Mouse (Mus musculus): Measurements from ENCODE around the gene Pom121. TPM values are rescaled to one million over a fixed set of nuclear protein-coding genes. Genes with fewer than 3 reads are reported as not detected.
"Not testable (repeated sequence)": the region's sequence is repeated elsewhere in the genome, so short reads cannot be mapped to it uniquely, and the experiment has no call there.

Gene Pom121
- polyA plus RNA-seq, 1 experiment, result 26.9 TPM

DNA sequence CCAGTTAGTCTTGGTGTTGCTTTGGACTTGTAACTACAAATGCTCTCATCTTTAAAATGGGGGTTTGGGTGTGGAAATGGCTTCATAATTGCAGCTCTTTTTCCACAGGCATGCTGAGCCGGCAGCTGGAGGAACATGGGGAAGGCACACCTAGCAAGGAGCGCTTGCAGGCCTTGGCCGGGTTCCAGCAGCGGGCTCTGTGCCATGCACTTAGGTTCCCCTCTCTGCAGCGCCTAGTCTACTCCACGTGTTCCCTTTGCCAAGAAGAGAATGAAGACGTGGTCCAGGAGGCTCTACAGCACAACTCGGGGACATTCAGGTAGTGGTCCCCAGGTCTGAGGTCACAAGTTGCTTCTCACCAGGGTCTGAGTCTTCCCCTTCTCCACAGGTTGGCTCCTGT is 19.2 kb downstream of the Pom121 start:
- peaks cover 21% of the 10 kb centered on the region for H3K79me2 ChIP-seq (ENCODE audit: control insufficient read depth, insufficient read depth)
- H3K36me3 ChIP-seq (ENCODE audit: control insufficient read depth, insufficient read depth), result peaks cover 70% of the 10 kb centered on the region
- H3K4me3 ChIP-seq (ENCODE audit: insufficient read depth, poor library complexity, severe bottlenecking), result no peak overlapping the region
- H3K79me3 ChIP-seq (ENCODE audit: low read depth), result peaks cover 14% of the 10 kb centered on the region
- H3ac ChIP-seq (ENCODE audit: control insufficient read depth, insufficient read length, low read depth), result no peak overlapping the region
- H3K27me3 ChIP-seq (ENCODE audit: control insufficient read depth, insufficient read depth, insufficient read length), result no peaks in the 10 kb centered on the region
- TF ChIP-seq USF1 (IDR thresholded peaks at IDR 0.05; ENCODE audit: low read depth) (no peak), FOSL1 (IDR thresholded peaks at IDR 0.05; ENCODE audit: insufficient read depth, low read length, poor library complexity, severe bottlenecking) (no peak), MAX (IDR thresholded peaks at IDR 0.05) (no peak), MYOG (IDR thresholded peaks at IDR 0.05; ENCODE audit: control insufficient read depth, extremely low read depth, insufficient read length) (no peak), MYOD1 (IDR thresholded peaks at IDR 0.05; ENCODE audit: control insufficient read depth, insufficient read length, low read depth) (no peak)

DNA sequence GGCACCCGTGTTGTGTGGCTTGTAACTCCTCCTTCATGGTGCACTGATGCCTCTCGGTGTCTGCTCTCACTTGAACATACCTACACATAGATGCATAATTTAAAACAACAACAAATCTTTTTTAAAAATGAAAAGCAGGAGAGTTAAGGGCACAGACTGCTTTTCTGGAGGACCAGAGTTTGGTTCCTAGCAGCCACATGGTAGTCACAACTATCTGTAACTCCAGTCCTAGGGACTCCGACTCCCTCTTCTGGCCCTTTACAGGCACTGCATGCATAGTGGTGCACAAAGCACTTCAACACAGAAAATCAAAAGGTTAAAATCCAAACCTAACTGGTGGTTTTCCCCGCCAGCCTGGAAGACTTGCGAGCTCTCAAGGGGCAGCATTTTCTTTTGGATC is 20.7 kb downstream of the Pom121 start:
- TF ChIP-seq MYOG (IDR thresholded peaks at IDR 0.05; ENCODE audit: control insufficient read depth, extremely low read depth, insufficient read length) (no peak), CTCF (IDR thresholded peaks at IDR 0.05; ENCODE audit: control insufficient read depth, insufficient read depth, insufficient read length) (no peak), MYOD1 (IDR thresholded peaks at IDR 0.05; ENCODE audit: control insufficient read depth, insufficient read length, low read depth) (no peak), CEBPB (IDR thresholded peaks at IDR 0.05; ENCODE audit: low read depth) (no peak), FOSL1 (IDR thresholded peaks at IDR 0.05; ENCODE audit: insufficient read depth, low read length, poor library complexity, severe bottlenecking) (no peak)
- Histone ChIP-seq H3K36me3 (ENCODE audit: control insufficient read depth, insufficient read depth) (peaks cover 60% of the 10 kb centered on the region), H3K4me3 (ENCODE audit: insufficient read depth, poor library complexity, severe bottlenecking) (no peak overlapping the region), H3K79me2 (ENCODE audit: control insufficient read depth, insufficient read depth) (peaks cover 25% of the 10 kb centered on the region), H3ac (ENCODE audit: control insufficient read depth, insufficient read length, low read depth) (no peak overlapping the region), H3K79me3 (ENCODE audit: low read depth) (peaks cover 15% of the 10 kb centered on the region), H3K27me3 (ENCODE audit: control insufficient read depth, insufficient read depth, insufficient read length) (no peaks in the 10 kb centered on the region)

DNA sequence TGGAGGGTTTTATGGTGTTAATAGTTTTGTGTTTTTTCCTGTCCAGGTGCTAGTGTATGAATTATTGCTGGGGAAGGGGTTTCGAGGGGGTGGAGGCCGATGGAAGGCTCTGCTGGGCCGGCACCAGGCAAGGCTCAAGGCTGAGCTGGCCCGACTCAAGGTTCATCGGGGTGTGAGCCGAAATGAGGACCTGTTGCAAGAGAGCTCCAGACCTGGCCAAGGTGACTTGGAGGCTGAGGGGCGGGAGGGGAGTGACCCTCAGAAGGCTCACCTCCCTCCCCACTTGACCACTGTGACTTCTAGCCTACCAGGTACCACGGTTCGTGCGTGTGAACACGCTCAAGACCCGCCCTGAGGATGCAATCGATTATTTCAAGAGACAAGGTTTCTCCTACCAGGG is 23.2 kb downstream of the Pom121 start:
- peaks cover 15% of the 10 kb centered on the region for H3K79me3 ChIP-seq (ENCODE audit: low read depth)
- TF ChIP-seq CTCF (IDR thresholded peaks at IDR 0.05; ENCODE audit: control insufficient read depth, insufficient read depth, insufficient read length), result no peak
- TF ChIP-seq USF1 (IDR thresholded peaks at IDR 0.05; ENCODE audit: low read depth), result no peak
- TF ChIP-seq MYOG (IDR thresholded peaks at IDR 0.05; ENCODE audit: control insufficient read depth, extremely low read depth, insufficient read length), result no peak
- no peak for TF ChIP-seq CEBPB (IDR thresholded peaks at IDR 0.05; ENCODE audit: low read depth)
- no peak for TF ChIP-seq FOSL1 (IDR thresholded peaks at IDR 0.05; ENCODE audit: insufficient read depth, low read length, poor library complexity, severe bottlenecking)
- no peak for TF ChIP-seq MAX (IDR thresholded peaks at IDR 0.05)
- TF ChIP-seq MYOD1 (IDR thresholded peaks at IDR 0.05; ENCODE audit: control insufficient read depth, insufficient read length, low read depth), result no peak
- peaks cover 25% of the 10 kb centered on the region for H3K79me2 ChIP-seq (ENCODE audit: control insufficient read depth, insufficient read depth)
- H3K36me3 ChIP-seq (ENCODE audit: control insufficient read depth, insufficient read depth), result peaks cover 47% of the 10 kb centered on the region
- peaks cover 2% of the 10 kb centered on the region for H3K27me3 ChIP-seq (ENCODE audit: control insufficient read depth, insufficient read depth, insufficient read length)
- no peak overlapping the region for H3ac ChIP-seq (ENCODE audit: control insufficient read depth, insufficient read length, low read depth)
- H3K4me3 ChIP-seq (ENCODE audit: insufficient read depth, poor library complexity, severe bottlenecking), result no peak overlapping the region

DNA sequence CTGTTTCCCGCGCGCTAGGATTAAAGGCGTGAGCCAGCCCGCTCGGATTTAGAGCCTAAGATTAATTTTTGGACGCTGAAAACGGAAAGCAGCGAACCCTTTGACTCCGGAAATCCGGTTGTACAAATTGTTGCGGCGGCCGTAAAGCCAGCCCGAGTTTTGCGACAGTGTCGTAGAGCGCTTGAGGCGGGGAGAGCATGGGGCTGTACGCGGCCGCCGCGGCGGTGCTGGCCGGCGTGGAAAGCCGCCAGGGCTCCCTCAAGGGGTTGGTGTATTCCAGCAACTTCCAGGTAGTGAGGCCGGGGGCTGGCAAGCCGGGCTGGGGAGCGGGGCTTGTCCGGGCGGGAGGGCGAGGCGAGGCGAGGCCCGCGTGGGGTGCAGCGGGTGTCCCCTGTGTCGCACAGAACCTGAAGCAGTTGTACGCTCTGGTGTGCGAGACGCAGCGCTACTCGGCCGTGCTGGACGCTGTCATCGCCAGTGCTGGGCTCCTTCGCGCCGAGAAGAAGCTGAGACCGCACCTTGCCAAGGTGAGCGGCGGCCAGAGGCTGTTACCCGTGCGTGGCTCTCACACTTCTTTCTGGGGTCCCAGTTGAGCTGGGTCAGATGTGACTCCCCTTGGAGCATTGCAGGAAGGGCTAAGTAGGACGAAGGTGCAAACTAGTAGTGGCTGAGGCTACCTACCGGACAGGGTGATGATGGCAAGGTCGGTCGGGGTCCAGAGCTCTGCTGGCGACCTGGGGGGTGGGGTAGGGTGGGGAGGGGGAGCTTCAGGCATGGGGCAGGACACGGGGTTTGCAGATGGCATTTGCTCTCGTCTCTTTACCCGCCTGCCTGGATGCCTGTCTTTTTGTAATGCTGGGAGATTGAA is 24.3 kb downstream of the Pom121 start, which contains the start of gene Nsun5:
Nsun5 (plus strand) TSS at position 167 of the 868 bp plus-strand sequence.
- Histone ChIP-seq H3K79me3 (ENCODE audit: low read depth) (peaks cover 15% of the 10 kb centered on the region), H3ac (ENCODE audit: control insufficient read depth, insufficient read length, low read depth) (peak within 1 kb of the TSS; percentile 84), H3K27me3 (ENCODE audit: control insufficient read depth, insufficient read depth, insufficient read length) (peaks cover 13% of the 10 kb centered on the region), H3K36me3 (ENCODE audit: control insufficient read depth, insufficient read depth) (peaks cover 35% of the 10 kb centered on the region), H3K4me3 (ENCODE audit: insufficient read depth, poor library complexity, severe bottlenecking) (peak within 1 kb of the TSS; percentile 83), H3K79me2 (ENCODE audit: control insufficient read depth, insufficient read depth) (peaks cover 25% of the 10 kb centered on the region)
- TF ChIP-seq MAX (IDR thresholded peaks at IDR 0.05) (peak; percentile 52), CTCF (IDR thresholded peaks at IDR 0.05; ENCODE audit: control insufficient read depth, insufficient read depth, insufficient read length) (no peak)

DNA sequence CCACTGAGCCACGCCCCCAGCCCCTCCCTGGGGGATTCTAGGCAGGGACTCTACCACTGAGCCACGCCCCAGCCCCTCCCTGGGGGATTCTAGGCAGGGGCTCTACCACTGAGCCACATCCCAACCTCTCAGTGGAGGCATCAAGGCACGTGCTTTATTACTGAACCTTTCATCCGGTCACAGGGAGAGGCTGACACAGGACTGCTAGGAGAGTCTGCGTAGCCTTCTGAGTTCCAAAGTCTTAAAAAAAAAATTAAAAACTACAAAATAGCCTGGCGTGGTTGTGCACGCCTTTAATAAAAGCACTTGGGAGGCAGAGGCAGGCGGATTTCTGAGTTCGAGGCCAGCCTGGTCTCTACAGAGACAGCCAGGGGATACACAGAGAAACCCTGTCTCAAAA is 25.1 kb downstream of the Pom121 start:
- H3K36me3 ChIP-seq (ENCODE audit: control insufficient read depth, insufficient read depth), result peaks cover 27% of the 10 kb centered on the region
- peaks cover 25% of the 10 kb centered on the region for H3K79me2 ChIP-seq (ENCODE audit: control insufficient read depth, insufficient read depth)
- H3K4me3 ChIP-seq (ENCODE audit: insufficient read depth, poor library complexity, severe bottlenecking), result peak overlapping the region; percentile 83
- H3K27me3 ChIP-seq (ENCODE audit: control insufficient read depth, insufficient read depth, insufficient read length), result peaks cover 19% of the 10 kb centered on the region
- H3ac ChIP-seq (ENCODE audit: control insufficient read depth, insufficient read length, low read depth), result not testable (repeated sequence)
- peaks cover 15% of the 10 kb centered on the region for H3K79me3 ChIP-seq (ENCODE audit: low read depth)

DNA sequence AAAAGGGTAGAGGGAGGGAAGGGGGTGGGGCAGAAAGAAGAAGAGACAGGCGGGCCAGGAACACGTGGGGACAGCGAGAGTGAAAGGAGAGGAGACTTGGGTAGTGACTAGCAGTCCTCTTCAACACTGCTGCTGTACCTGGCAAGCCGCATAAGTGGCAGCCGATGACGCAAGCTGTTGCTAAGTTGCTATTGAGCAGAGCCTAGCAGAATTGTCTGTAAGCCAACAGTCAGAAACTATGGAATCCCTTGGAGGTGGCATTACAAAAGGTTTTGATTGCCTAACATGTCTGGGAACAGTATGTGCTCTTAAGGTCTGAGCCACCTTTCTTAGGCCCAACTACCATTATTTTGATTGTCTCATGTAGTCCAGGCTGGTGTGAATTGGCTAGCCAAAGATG is 26.0 kb downstream of the Pom121 start:
- peaks cover 24% of the 10 kb centered on the region for H3K27me3 ChIP-seq (ENCODE audit: control insufficient read depth, insufficient read depth, insufficient read length)
- H3K79me2 ChIP-seq (ENCODE audit: control insufficient read depth, insufficient read depth), result peaks cover 25% of the 10 kb centered on the region
- no peak for TF ChIP-seq MYOD1 (IDR thresholded peaks at IDR 0.05; ENCODE audit: control insufficient read depth, insufficient read length, low read depth)
- no peak for TF ChIP-seq CTCF (IDR thresholded peaks at IDR 0.05; ENCODE audit: control insufficient read depth, insufficient read depth, insufficient read length)
- TF ChIP-seq USF1 (IDR thresholded peaks at IDR 0.05; ENCODE audit: low read depth), result no peak
- no peak for TF ChIP-seq FOSL1 (IDR thresholded peaks at IDR 0.05; ENCODE audit: insufficient read depth, low read length, poor library complexity, severe bottlenecking)
- TF ChIP-seq CEBPB (IDR thresholded peaks at IDR 0.05; ENCODE audit: low read depth), result no peak
- TF ChIP-seq MYOG (IDR thresholded peaks at IDR 0.05; ENCODE audit: control insufficient read depth, extremely low read depth, insufficient read length), result no peak
- no peak for TF ChIP-seq MAX (IDR thresholded peaks at IDR 0.05)
- no peak overlapping the region for H3K4me3 ChIP-seq (ENCODE audit: insufficient read depth, poor library complexity, severe bottlenecking)
- no peak overlapping the region for H3ac ChIP-seq (ENCODE audit: control insufficient read depth, insufficient read length, low read depth)
- peaks cover 14% of the 10 kb centered on the region for H3K79me3 ChIP-seq (ENCODE audit: low read depth)
- peaks cover 18% of the 10 kb centered on the region for H3K36me3 ChIP-seq (ENCODE audit: control insufficient read depth, insufficient read depth)

All from C2C12 (cell line).